Mouse (Mus musculus) heart, postnatal 0 days (tissue): ENCODE measurements at regions not wholly inside any gene's neighbourhood (a gene's known extent, or its start where the extent isn't known, plus 50 kb on each side); places are given as distances from the start of the nearest gene placed in this dataset.

ENCODE experiments used
- CTCF ChIP-seq: IDR thresholded peaks from 2 replicates; pipeline ENCODE4 v1.5.1; 2016; ENCODE audit warnings: antibody characterized with exemption, control low read depth, low read depth
- EP300 ChIP-seq: IDR thresholded peaks from 2 replicates; pipeline ENCODE4 v1.6.1; 2016; ENCODE audit warnings: antibody characterized with exemption, low read depth

- no peak for TF ChIP-seq CTCF
- TF ChIP-seq EP300, result no peak
Observed at GRCm38 (mm10) chr16:29733847-29734246, 154.7 kb downstream of the Opa1 start.
